Mouse (Mus musculus) testis, adult 2 months (tissue): ENCODE data around the gene Kat8. TPM values are rescaled to one million over a fixed set of nuclear protein-coding genes. Genes with fewer than 3 reads are reported as not detected.
A peak's percentile ranks its signal among the peaks of the same experiment; 100 is the strongest.

Experiments used
- H3K27ac ChIP-seq: fragments of 200-500 bp; 2 replicates; pipeline ENCODE4 v1.5.1; 2012; ENCODE audit warnings: low read depth, low read length; ENCODE audit not compliant: control insufficient read depth, insufficient read depth
- H3K27me3 ChIP-seq: fragments of 200-500 bp; 2 replicates; pipeline ENCODE4 v1.6.1; 2012; ENCODE audit warnings: mild to moderate bottlenecking, low read length, moderate library complexity; ENCODE audit not compliant: control insufficient read depth, insufficient read depth
- H3K36me3 ChIP-seq: fragments of 200-500 bp; 2 replicates; pipeline ENCODE4 v1.6.1; 2012; ENCODE audit warnings: mild to moderate bottlenecking, low read length; ENCODE audit not compliant: control insufficient read depth, insufficient read depth
- H3K4me1 ChIP-seq: fragments of 200-500 bp; 2 replicates; pipeline ENCODE4 v1.6.1; 2012; ENCODE audit warnings: low read length; ENCODE audit not compliant: control insufficient read depth, insufficient read depth
- H3K4me3 ChIP-seq: fragments of 200-500 bp; 2 replicates; pipeline ENCODE4 v1.5.1; 2012; ENCODE audit warnings: low read depth, mild to moderate bottlenecking, low read length, moderate library complexity, mixed read lengths; ENCODE audit not compliant: control insufficient read depth
- CTCF ChIP-seq: fragments of 200-500 bp; IDR thresholded peaks from 2 replicates; pipeline ENCODE4 v1.5.1; 2012; ENCODE audit warnings: low read depth, mild to moderate bottlenecking, inconsistent platforms, low read length, moderate library complexity; ENCODE audit not compliant: control insufficient read depth, insufficient read depth, insufficient replicate concordance
- POLR2A ChIP-seq: fragments of 200-500 bp; IDR thresholded peaks from 2 replicates; pipeline ENCODE4 v1.6.1; 2012; ENCODE audit warnings: low read depth, mild to moderate bottlenecking, inconsistent platforms, low read length, moderate library complexity; ENCODE audit not compliant: control insufficient read depth
- polyA plus RNA-seq: library from polyadenylated mRNA; depleted of rRNA; stranded (reverse); fragments of >200 nt; gene quantifications from 2 replicates; pipeline ENCODE4 v1.2.3, GENCODE M21; 2012

Gene Kat8
- polyA plus RNA-seq, 1 experiment, result 98.4 TPM

- Histone ChIP-seq H3K4me3 (no peak overlapping the region), H3K27me3 (no peaks in the 10 kb centered on the region), H3K27ac (no peak overlapping the region), H3K4me1 (no peaks in the 10 kb centered on the region), H3K36me3 (peaks cover 1% of the 10 kb centered on the region; the same call in 1 of the 2 replicates)
- TF ChIP-seq CTCF, result no peak
- no peak for TF ChIP-seq POLR2A
These were observed 3.0 kb downstream of the Kat8 start for GRCm38 (mm10) chr7:127915293-127915692.

GRCm38 (mm10) chr7:127918203-127918602, 5.9 kb downstream of the Kat8 start:
- Histone ChIP-seq H3K4me1 (no peaks in the 10 kb centered on the region), H3K4me3 (no peak overlapping the region), H3K36me3 (peaks cover 1% of the 10 kb centered on the region; the same call in 1 of the 2 replicates), H3K27ac (no peak overlapping the region), H3K27me3 (no peaks in the 10 kb centered on the region)
- TF ChIP-seq CTCF (no peak), POLR2A (no peak)

- no peak for TF ChIP-seq POLR2A
- TF ChIP-seq CTCF, result peak; percentile 1; the same call in 1 of the 2 replicates
- H3K36me3 ChIP-seq, result peaks cover 1% of the 10 kb centered on the region
These were observed 7.0 kb downstream of the Kat8 start for GRCm38 (mm10) chr7:127919290-127919689.

GRCm38 (mm10) chr7:127921516-127921915, 9.2 kb downstream of the Kat8 start:
- Histone ChIP-seq H3K36me3 (peaks cover 2% of the 10 kb centered on the region), H3K27ac (no peak overlapping the region)
- TF ChIP-seq POLR2A, result no peak
- no peak for TF ChIP-seq CTCF

More at GRCm38 (mm10) chr7:127919290-127919689, 7.0 kb downstream of the Kat8 start:
- Histone ChIP-seq H3K4me3 (no peak overlapping the region), H3K27ac (no peak overlapping the region), H3K27me3 (no peaks in the 10 kb centered on the region), H3K4me1 (peaks cover 5% of the 10 kb centered on the region)

GRCm38 (mm10) chr7:127922451-127923275, 10.3 kb downstream of the Kat8 start:
- peaks cover 2% of the 10 kb centered on the region for H3K36me3 ChIP-seq
- no peaks in the 10 kb centered on the region for H3K27me3 ChIP-seq

More at GRCm38 (mm10) chr7:127921516-127921915, 9.2 kb downstream of the Kat8 start:
- Histone ChIP-seq H3K27me3 (no peaks in the 10 kb centered on the region), H3K4me1 (peaks cover 5% of the 10 kb centered on the region), H3K4me3 (no peak overlapping the region)

GRCm38 (mm10) chr7:127923714-127924113, 11.4 kb downstream of the Kat8 start:
- no peaks in the 10 kb centered on the region for H3K27me3 ChIP-seq
- H3K4me3 ChIP-seq, result no peak overlapping the region
- H3K36me3 ChIP-seq, result peaks cover 2% of the 10 kb centered on the region
- peaks cover 7% of the 10 kb centered on the region for H3K4me1 ChIP-seq
- H3K27ac ChIP-seq, result no peak overlapping the region
- no peak for TF ChIP-seq CTCF
- no peak for TF ChIP-seq POLR2A

More at GRCm38 (mm10) chr7:127922451-127923275, 10.3 kb downstream of the Kat8 start:
- TF ChIP-seq CTCF (no peak), POLR2A (no peak)
- H3K4me3 ChIP-seq, result no peak overlapping the region
- peaks cover 5% of the 10 kb centered on the region for H3K4me1 ChIP-seq
- H3K27ac ChIP-seq, result no peak overlapping the region

- TF ChIP-seq CTCF, result no peak
- TF ChIP-seq POLR2A, result no peak
- Histone ChIP-seq H3K4me3 (no peak overlapping the region), H3K4me1 (peaks cover 18% of the 10 kb centered on the region), H3K27me3 (no peaks in the 10 kb centered on the region), H3K27ac (no peak overlapping the region), H3K36me3 (peaks cover 2% of the 10 kb centered on the region)
These were observed 12.9 kb downstream of the Kat8 start for GRCm38 (mm10) chr7:127925252-127925651.
